Mouse (Mus musculus) brown adipose tissue, adult 24 weeks (tissue): ENCODE data around the gene Mcpt2. TPM values are rescaled to one million over a fixed set of nuclear protein-coding genes. Genes with fewer than 3 reads are reported as not detected.

ENCODE experiments used
- polyA plus RNA-seq: library from polyadenylated mRNA; stranded (reverse); fragments of >200 nt; gene quantifications from 2 replicates; pipeline ENCODE4 v1.2.4, GENCODE M21; 2012; ENCODE audit not compliant: missing spikeins, insufficient read depth, insufficient read length

The Mcpt2 gene
- polyA plus RNA-seq, 1 experiment, result not detected

Other genes with a start within 250 kb of the Mcpt2 start
- gene Nfatc4, start 218.9 kb upstream of the Mcpt2 start, polyA plus RNA-seq, result 1.5 and 1.8 TPM in 2 replicates
- 0.87 and 1.0 TPM in 2 replicates for gene Nynrin, start 188.0 kb upstream of the Mcpt2 start, polyA plus RNA-seq
- not detected in 2 replicates for gene Cbln3, start 157.6 kb upstream of the Mcpt2 start, polyA plus RNA-seq
- 4.2 and 5.5 TPM in 2 replicates for gene Khnyn, start 157.1 kb upstream of the Mcpt2 start, polyA plus RNA-seq
- 134 and 149 TPM in 2 replicates for gene Sdr39u1, start 141.7 kb upstream of the Mcpt2 start, polyA plus RNA-seq
- 6.1 and 8.2 TPM in 2 replicates for gene Cma1, start 97.4 kb upstream of the Mcpt2 start, polyA plus RNA-seq
- gene Cma2, start 91.1 kb upstream of the Mcpt2 start, polyA plus RNA-seq, result not detected in 2 replicates
- gene Mcpt1, start 24.1 kb upstream of the Mcpt2 start, polyA plus RNA-seq, result not detected in 2 replicates
- gene Mcpt9, start 11.5 kb upstream of the Mcpt2 start, polyA plus RNA-seq, result not detected in 2 replicates
- 8.2 and 8.8 TPM in 2 replicates for gene Mcpt4, start 20.3 kb downstream of the Mcpt2 start, polyA plus RNA-seq
- gene Mcpt8, start 43.2 kb downstream of the Mcpt2 start, polyA plus RNA-seq, result not detected in 2 replicates
- not detected in 2 replicates for gene Ctsg, start 60.5 kb downstream of the Mcpt2 start, polyA plus RNA-seq
- gene Gzme, start 78.6 kb downstream of the Mcpt2 start, polyA plus RNA-seq, result not detected in 2 replicates
- not detected in 2 replicates for gene Gzmd, start 90.6 kb downstream of the Mcpt2 start, polyA plus RNA-seq
- gene Gzmg, start 117.5 kb downstream of the Mcpt2 start, polyA plus RNA-seq, result not detected in 2 replicates
- not detected in 2 replicates for gene Gzmn, start 132.6 kb downstream of the Mcpt2 start, polyA plus RNA-seq
- not detected in 2 replicates for gene Gzmf, start 169.4 kb downstream of the Mcpt2 start, polyA plus RNA-seq
- gene Gzmc, start 192.6 kb downstream of the Mcpt2 start, polyA plus RNA-seq, result not detected in 2 replicates
- gene Gzmb, start 220.2 kb downstream of the Mcpt2 start, polyA plus RNA-seq, result not detected in 2 replicates